Mouse (Mus musculus): ENCODE results near the gene Gm853.

The Gm853 gene

DNA sequence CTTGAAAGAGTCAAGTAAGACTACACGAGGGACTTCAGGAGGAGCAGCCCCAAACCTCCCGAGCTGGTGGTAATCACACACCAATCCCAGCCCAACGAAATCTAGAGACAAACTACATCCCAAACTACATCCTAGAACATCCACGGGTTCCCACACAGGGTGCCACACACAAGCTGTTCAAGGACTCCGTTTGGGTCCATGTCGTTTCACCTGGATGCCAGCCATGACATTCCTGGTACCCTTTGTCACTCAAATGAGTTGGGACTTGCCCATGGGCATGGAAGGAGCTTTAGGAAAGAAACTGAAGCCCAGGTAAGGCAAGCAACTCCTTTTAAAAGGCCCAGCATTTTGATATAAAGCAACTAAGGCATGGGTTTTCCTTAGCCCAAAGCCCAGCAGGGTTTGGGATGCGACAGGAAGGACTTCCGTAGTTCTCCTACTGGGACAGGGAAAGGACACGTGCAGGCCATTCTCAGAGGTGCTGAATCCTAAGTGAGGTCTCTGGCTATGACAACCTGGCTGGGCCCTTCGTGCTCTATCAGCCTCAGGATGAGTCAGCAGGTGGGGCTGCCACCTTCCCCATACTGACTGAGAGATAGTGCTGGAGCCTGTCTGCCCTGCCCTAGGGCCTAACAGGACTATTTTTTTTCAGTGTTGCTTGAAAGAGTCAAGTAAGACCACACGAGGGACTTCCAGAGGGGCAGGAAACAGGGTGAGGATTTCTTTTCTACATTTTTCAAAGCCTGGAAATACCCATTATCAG lies 49.0 kb downstream of the Gm853 start:
- no peak for DNase-seq

DNA sequence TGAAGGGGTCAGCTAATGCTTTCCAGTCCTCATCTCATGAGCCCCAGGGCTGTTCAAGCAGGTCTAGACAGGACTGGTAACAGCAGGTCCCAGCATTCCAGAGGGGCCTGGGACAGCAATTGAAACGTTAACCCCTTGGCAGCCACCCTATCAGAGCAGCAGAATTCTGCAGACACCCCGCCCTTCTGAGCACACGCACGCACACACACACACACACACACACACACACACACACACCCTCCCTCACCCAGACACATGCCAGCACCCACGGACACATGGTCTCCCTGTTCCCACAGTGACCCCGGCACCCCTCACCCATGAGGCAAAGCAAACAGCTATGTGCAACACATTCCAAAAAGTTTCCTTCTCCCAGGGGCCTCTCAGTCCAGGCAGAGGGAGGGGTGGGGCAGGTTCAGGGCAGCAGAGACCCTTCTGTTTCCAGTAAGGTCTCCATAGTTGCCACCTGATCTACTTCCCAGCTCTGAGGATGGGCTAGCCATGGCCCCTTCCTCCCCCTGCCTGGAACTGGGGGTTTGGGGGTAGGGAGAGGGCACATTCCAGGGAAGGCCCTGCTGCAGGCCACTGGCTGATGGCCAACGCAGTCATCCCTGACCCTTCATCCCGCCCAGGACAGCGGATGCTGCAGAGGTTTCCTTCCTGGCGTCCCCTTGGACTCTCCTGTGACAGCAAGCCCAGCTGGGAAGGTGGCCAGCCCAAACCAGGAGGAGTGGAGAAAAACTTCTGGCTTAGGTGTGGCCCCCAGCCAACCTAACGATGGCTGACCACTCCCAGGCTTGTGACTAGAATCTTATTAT lies 50.0 kb downstream of the Gm853 start:
- DNase-seq, result peak; percentile 94

GRCm38 (mm10) chr4:130170362-130170761 lies 51.8 kb downstream of the Gm853 start:
- no peak for DNase-seq

GRCm38 (mm10) chr4:130169411-130169971 lies 52.7 kb downstream of the Gm853 start:
- DNase-seq, result peak; percentile 57

DNA sequence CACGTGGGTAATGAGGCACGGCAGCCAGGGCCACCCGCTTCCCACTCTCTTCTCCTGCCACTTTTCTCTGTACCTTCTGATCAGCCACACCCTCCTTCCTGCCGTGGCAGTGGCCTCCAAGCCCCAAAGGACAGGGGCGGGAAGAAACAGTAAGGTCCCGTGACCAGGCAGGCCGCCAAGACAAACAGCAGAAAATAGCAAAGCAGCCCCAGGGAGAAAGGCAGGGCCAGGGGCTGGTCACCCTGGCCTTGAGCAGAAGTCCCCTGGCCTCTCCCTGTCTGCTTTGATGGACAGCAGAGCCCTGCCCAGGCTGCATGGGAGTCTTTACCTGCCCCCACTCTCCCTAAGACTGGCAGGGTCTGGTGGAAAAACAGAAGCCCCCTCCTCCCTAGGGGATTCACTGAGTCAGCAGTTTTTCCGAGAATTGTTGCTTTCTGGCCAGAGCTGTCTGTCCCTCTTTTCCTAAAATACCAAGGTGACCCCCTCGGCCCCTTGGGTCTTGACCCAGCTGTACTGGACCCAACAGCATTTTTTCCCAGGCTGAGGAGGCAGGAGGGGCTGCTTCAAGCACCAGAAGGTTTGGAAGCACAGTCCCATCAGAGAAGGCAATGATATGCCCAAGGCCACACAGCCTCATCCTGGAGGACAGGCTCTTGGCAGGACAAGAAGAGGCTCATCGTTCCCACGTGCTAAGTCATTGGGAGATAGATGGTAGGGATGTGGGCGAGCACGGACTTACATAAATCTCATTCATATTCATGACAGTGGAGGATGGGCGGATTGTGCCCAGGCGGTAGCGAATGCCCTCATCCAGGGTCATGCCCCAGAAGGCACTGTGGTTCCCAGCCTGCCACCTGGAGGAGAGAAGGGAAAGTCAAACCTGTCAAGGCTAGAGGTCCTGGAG lies 53.7 kb downstream of the Gm853 start:
- DNase-seq, result peak; percentile 95

DNA sequence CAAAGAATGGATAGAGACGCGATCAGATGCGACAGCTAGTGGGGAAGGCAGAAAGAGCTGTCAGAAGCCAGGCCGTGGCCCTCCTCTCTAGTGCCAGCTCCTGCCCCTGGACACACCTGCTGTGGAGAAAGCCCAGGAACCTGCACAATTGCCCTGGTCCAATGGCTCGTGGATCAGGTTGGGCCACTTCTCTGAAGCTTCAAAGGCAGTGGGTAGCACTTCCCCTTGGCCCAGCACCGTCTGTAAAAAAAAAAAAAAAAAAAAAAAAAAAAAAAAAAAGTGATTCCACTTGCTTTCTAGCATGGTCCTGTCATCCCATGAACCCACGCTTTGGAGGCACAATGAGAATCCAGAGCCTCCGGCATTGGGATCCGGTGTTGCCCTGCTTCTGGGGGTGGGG lies 54.4 kb downstream of the Gm853 start:
- peak; percentile 43 for DNase-seq

- no peak for DNase-seq
These were observed 54.9 kb downstream of the Gm853 start for GRCm38 (mm10) chr4:130167321-130167720.

GRCm38 (mm10) chr4:130166592-130166991 lies 55.6 kb downstream of the Gm853 start:
- DNase-seq, result no peak

GRCm38 (mm10) chr4:130166061-130166460 lies 56.1 kb downstream of the Gm853 start:
- no peak for DNase-seq

DNA sequence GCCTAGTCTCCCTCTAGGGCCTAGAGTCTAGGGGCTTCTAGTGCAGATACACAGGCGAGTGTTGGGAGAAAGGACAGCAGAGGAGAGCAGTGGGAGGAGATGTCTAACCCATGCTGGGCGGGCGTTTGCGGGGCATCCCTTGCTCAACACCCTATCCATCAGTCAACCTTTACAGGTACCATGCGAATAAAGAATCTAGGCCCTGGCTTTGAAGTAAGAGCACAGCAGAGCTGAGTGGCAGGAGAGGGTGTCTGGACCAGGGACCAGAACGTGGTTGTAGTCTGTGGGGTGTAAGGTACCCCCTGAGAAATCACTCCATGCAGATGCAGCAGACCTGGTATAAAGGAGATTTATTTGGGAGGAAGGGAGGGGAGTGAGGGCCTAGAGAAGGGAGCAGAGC lies 58.1 kb downstream of the Gm853 start:
- DNase-seq, result no peak

DNA sequence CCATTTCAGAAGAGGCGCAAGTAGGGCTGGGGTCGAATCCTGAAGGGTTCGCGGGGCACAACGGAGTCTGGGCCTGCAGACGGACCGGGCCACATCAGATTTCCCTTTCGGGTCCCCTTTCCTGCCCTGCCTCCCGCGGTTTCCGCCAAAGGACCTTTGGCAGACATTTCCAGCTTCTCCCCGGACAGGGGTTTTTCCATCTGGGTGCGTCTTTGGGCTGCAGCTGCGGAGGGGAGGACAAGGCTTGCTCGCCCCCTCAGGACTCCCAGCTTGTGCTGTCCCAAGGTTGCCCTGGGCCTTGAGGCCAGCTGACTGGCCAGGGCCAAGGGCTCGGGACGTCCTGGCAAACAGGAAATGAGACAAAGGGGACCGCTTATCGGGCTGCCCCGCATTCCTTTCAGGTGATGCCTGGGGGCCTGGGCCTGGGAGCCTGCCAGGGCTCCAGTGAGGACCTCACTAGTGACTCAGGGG lies 58.8 kb downstream of the Gm853 start:
- DNase-seq, result peak; percentile 76

DNA sequence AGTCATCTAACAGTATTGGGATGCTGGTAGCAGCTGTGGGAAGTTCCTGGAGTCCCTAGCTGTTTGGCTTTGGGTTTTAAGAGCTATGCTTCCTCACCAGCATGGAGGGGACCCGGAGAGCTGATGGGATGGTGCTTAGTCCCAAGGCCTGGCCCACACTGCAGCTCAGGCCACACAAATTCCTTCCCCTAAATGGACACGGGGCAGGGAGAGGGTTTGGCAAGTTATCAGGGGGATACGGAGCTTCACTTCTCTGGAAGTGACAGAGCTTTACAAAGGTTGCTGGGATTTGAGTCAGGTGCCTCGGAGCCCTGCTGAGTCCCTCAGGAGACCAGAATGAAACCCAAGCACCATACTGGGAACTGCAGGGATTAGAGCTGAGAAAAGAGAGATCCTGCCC lies 60.9 kb downstream of the Gm853 start:
- no peak for DNase-seq
